Mouse (Mus musculus) limb, embryonic 10.5 days (tissue): ENCODE measurements around the gene Pip4p1. TPM values are rescaled to one million over a fixed set of nuclear protein-coding genes. Genes with fewer than 3 reads are reported as not detected.
"Not testable (repeated sequence)": the region's sequence is repeated elsewhere in the genome, so short reads cannot be mapped to it uniquely, and the experiment has no call there.

Source experiments
- DNase-seq: peaks from one replicate; pipeline ENCODE4 v3.0.0-alpha.2; 2017; ENCODE audit warnings: low spot score
- H3K27ac ChIP-seq: fragments of 300-500 bp; sonication (generic); 2 replicates; pipeline ENCODE4 v1.5.1; 2016; ENCODE audit warnings: mild to moderate bottlenecking
- H3K27me3 ChIP-seq: fragments of 300-500 bp; sonication (generic); 2 replicates; pipeline ENCODE4 v1.6.1; 2016; ENCODE audit warnings: low read depth, mild to moderate bottlenecking; ENCODE audit not compliant: poor library complexity, severe bottlenecking
- H3K36me3 ChIP-seq: fragments of 300-500 bp; sonication (generic); 2 replicates; pipeline ENCODE4 v1.6.1; 2016; ENCODE audit warnings: mild to moderate bottlenecking, moderate library complexity
- H3K4me1 ChIP-seq: fragments of 300-500 bp; sonication (generic); 2 replicates; pipeline ENCODE4 v1.6.1; 2016
- H3K4me3 ChIP-seq: fragments of 300-500 bp; sonication (generic); 2 replicates; pipeline ENCODE4 v1.5.1; 2016; ENCODE audit warnings: mild to moderate bottlenecking, moderate library complexity
- H3K9me3 ChIP-seq: fragments of 300-500 bp; sonication (generic); replicated peaks from 2 replicates; pipeline ENCODE4 v1.6.1; 2016; ENCODE audit warnings: mild to moderate bottlenecking
- WGBS: fragments of 180-500 bp; shearing (Covaris S2); methylation state at CpG from one replicate; pipeline ENCODE4 v1.1.7; 2016; 5-methylcytosine and 5-hydroxymethylcytosine counted together
- polyA plus RNA-seq: library from polyadenylated mRNA; unstranded; fragments of >200 nt; fragmentation: Nextera tagmentation; extraction: Ambion mirVana; gene quantifications from 2 replicates; pipeline ENCODE4 v1.2.1, GENCODE M21; 2016

Pip4p1 gene
- polyA plus RNA-seq, 1 experiment from 2014 or later: 51.9 TPM

DNA sequence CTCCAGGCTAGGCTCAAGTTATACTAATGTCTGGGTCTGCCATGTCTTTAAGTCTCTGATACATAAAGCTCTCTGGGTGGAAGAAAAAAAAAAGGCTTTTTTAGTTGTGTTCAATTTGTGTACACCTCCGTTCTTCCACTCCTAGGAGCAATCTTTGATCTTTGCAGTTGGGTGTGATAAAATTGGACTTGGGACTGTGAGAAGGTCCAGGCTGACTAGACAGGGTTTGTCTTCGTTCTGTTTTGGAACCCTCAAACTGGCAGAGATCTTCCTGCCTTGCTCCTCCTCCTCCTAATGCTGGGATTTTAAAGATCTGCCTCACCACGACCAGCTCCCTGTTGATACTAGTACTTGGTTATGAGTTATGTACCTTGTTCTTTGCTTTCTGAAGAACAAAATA, 26.5 kb upstream of the Pip4p1 start:
- WGBS: 79% methylated on average over 3 of the region's 3 CpGs
- not testable (repeated sequence) for H3K27me3 ChIP-seq, H3K4me3 ChIP-seq, H3K9me3 ChIP-seq, H3K4me1 ChIP-seq, H3K27ac ChIP-seq, H3K36me3 ChIP-seq, DNase-seq

DNA sequence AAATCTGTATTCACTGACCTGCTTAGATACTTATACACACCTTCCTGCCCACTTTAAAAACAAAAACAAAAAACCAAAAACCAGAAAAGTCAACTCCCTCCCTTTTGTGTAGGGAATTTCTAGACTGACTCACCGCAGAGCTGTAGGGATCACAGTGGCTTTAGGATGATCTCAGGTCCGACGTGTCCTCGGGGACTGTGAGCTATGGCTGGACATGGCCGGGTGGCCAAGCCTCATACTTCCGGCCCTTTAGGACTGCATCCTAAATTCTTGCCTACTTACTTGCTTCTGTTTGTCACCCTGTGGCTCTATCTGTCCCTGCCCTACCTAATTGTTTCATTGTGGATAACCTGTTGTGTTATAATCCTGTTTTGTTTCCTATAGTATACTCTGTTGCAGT, 26.1 kb upstream of the Pip4p1 start:
- 87% methylated on average over 6 of the region's 6 CpGs for WGBS
- not testable (repeated sequence) for H3K4me3 ChIP-seq, H3K27ac ChIP-seq, H3K27me3 ChIP-seq, H3K4me1 ChIP-seq, H3K9me3 ChIP-seq, DNase-seq
- peaks cover 11% of the 10 kb centered on the region; the same call in 1 of the 2 replicates for H3K36me3 ChIP-seq

DNA sequence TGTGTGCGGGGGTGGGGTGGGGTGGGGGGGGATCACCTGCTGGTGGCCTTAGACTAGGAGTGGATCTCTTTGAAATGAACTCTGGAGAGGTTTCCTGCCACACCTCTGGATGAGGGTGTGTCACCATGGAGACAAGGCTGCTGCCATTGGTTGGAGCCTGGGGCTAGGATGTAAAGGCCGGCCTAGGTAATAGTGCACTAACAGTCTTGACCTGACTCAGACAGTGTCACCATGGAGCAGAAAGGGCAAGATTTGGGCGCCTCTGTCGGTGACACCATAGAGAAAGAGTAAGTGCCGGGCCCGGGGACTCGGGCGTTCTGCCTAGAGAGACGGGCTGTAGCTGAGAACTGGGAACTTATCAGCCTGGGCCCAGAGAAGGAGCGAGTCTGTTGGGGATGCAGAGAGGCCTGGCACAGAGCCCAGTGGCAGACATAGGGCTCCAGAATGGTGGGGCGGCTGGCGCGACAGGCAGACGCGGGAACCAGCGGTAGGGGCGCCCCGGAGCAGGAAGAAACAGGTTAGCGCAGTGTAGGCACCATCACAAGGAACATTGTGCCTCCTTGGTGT, 25.4 kb upstream of the Pip4p1 start, which contains the start of gene Pnp2:
TSS of gene Pnp2 (plus strand) at position 51 of the 567 bp plus-strand sequence.
- H3K36me3 ChIP-seq: peaks cover 18% of the 10 kb centered on the region
- H3K4me1 ChIP-seq, H3K27me3 ChIP-seq, H3K9me3 ChIP-seq, H3K27ac ChIP-seq: not testable (repeated sequence)
- WGBS: 5% methylated on average over 19 of the region's 19 CpGs
- peak within 1 kb of the TSS; percentile 24 for H3K4me3 ChIP-seq
- peak; percentile 43 for DNase-seq

GRCm38 (mm10) chr14:50955487-50955886, 24.8 kb upstream of the Pip4p1 start:
- Histone ChIP-seq H3K4me1 (0 out of 2 replicates have a peak, but pooled peaks cover 5% of the 10 kb centered on the region), H3K36me3 (peaks cover 23% of the 10 kb centered on the region), H3K27ac (no peak overlapping the region), H3K4me3 (no peak overlapping the region), H3K9me3 (no peaks in the 10 kb centered on the region), H3K27me3 (no peaks in the 10 kb centered on the region)
- DNase-seq: no peak
- WGBS: 90% methylated on average over 10 of the region's 10 CpGs

DNA sequence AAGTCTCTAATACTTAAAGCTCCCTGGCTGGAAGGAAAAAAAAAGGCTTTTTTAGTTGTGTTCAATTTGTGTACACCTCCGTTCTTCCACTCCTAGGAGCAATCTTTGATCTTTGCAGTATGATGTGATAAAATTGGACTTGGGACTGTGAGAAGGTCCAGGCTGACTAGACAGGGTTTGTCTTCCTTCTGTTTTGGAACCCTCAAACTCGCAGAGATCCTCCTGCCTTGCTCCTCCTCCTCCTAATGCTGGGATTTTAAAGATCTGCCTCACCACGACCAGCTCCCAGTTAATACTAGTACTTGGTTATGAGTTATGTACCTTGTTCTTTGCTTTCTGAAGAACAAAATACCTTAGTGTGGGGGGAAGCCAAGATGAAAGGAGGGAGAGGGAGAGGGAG, 14.9 kb upstream of the Pip4p1 start:
- not testable (repeated sequence) for H3K27ac ChIP-seq, DNase-seq, H3K9me3 ChIP-seq, H3K27me3 ChIP-seq
- Histone ChIP-seq H3K4me3 (peak overlapping the region; percentile 49), H3K36me3 (peaks cover 21% of the 10 kb centered on the region), H3K4me1 (peaks cover 10% of the 10 kb centered on the region; the same call in 1 of the 2 replicates)
- WGBS: 34% methylated on average over 3 of the region's 3 CpGs

DNA sequence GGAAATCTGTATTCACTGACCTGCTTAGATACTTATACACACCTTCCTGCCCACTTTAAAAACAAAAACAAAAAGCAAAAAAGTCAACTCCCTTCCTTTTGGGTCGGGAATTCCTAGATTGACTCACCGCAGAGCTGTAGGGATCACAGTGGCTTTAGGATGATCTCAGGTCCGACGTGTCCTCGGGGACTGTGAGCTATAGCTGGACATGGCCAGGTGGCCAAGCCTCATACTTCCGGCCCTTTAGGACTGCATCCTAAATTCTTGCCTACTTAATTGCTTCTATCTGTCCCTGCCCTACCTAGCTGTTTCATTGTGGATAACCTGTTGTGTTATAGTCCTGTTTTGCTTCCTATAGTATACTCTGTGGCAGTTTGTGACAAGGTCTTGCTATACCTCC, 14.4 kb upstream of the Pip4p1 start:
- H3K9me3 ChIP-seq, DNase-seq, H3K27me3 ChIP-seq: not testable (repeated sequence)
- Histone ChIP-seq H3K4me3 (peak overlapping the region; percentile 49), H3K36me3 (peaks cover 19% of the 10 kb centered on the region), H3K4me1 (peaks cover 10% of the 10 kb centered on the region; the same call in 1 of the 2 replicates), H3K27ac (peak overlapping the region; percentile 86)
- 14% methylated on average over 6 of the region's 6 CpGs for WGBS

DNA sequence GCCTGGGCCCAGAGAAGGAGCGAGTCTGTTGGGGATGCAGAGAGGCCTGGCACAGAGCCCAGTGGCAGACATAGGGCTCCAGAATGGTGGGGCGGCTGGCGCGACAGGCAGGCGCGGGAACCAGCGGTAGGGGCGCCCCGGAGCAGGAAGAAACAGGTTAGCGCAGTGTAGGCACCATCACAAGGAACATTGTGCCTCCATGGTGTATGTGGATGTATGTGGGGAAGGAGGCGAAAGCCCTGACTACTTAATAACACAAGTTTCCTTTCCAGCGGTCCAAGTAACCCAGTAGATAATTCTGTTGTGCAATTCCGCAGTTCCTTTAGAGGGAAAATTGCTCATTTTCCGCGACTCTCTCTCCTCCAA, 14.0 kb upstream of the Pip4p1 start:
- H3K27me3 ChIP-seq, H3K9me3 ChIP-seq, DNase-seq: not testable (repeated sequence)
- H3K4me1 ChIP-seq: peaks cover 10% of the 10 kb centered on the region; the same call in 1 of the 2 replicates
- peak overlapping the region; percentile 49 for H3K4me3 ChIP-seq
- peaks cover 17% of the 10 kb centered on the region for H3K36me3 ChIP-seq
- peak overlapping the region; percentile 86 for H3K27ac ChIP-seq
- under 1% methylated on average over 15 of the region's 15 CpGs for WGBS

DNA sequence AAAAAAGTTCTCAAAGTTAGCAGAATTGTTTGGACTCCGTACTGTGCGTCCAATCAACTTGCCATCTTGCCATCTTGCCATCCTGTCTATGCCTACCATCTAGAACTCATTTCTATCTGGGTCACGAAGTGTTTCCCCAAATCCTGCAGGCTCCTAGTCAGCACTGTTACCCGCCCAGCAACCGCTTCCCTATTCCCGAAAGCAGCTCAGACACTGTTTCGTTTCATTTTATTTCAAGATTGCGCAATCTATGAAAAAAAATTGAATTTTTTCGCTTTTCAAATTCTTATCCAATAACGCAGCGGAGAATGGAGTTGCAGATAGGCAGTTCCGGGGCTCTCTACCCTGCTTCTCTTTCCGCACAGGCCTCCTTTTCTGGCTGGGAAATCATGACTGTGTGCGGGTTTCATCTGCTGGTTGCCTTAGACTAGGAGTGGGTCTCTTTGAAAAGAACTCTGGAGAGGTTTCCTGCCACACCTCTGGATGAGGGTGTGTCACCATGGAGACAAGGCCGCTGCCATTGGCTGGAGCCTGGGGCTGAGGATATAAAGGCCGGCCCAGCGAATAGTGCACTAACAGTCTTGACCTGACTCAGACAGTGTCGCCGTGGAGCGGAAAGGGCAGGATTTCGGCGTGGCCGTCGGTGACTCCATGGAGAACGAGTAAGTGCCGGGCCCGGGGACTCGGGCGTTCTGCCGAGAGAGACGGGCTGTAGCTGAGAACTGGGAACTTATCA, 13.4 kb upstream of the Pip4p1 start, which contains the start of gene Gm49342:
TSS of gene Gm49342 (plus strand) at position 586 of the 736 bp plus-strand sequence.
- H3K36me3 ChIP-seq: peaks cover 11% of the 10 kb centered on the region
- H3K4me3 ChIP-seq: peak within 1 kb of the TSS; percentile 49
- H3K4me1 ChIP-seq: peaks cover 10% of the 10 kb centered on the region; the same call in 1 of the 2 replicates
- H3K9me3 ChIP-seq: no peaks in the 10 kb centered on the region
- peak; percentile 95 for DNase-seq
- no peaks in the 10 kb centered on the region for H3K27me3 ChIP-seq
- WGBS: 18% methylated on average over 31 of the region's 31 CpGs
- H3K27ac ChIP-seq: peak within 1 kb of the TSS; percentile 86

- 47% methylated on average over 2 of the region's 2 CpGs for WGBS
- Histone ChIP-seq H3K36me3 (no peaks in the 10 kb centered on the region), H3K4me1 (peaks cover 2% of the 10 kb centered on the region; the same call in 1 of the 2 replicates), H3K27ac (no peak overlapping the region), H3K9me3 (no peaks in the 10 kb centered on the region), H3K4me3 (no peak overlapping the region), H3K27me3 (no peaks in the 10 kb centered on the region)
- DNase-seq: no peak
Observed at GRCm38 (mm10) chr14:50938940-50939339, 8.3 kb upstream of the Pip4p1 start.

DNA sequence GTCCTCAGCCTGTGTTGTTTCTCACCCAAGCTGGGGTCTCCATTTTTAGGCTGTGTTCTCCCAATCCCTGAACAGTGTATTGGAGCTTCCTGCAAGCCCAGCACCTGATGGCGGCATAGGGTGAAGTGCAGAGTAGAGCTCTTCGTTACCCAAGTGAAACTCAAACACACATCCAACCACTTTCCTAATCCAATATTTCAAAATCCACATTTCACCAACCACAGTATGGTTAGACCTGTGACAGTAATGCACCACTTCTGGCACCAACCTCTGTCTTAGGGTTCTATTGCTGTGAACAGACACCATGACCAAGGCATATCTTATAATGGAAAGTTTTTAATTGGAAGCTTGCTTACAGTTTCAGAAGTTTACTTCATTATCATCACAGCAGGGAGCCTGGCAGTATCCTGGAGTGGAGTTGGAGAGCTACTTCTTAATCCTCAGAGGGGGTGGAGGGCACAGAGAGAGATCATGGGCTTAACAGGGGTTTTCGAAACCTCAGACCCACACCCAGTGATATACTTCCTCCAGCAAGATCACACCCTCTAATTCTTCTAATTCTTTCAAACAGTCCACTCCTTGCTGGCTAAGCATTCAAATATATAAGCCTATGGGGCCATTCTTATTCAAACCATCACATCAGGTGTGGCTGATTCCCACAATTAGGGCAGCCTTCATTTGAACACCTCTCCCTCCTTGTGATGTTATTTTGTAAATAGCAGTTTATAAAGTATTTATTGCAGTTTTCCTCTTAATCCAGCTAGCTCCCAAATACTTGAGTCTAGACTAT, 7.7 kb upstream of the Pip4p1 start:
- H3K27ac ChIP-seq: no peak overlapping the region
- WGBS: 90% methylated on average over 3 of the region's 3 CpGs
- H3K9me3 ChIP-seq: no peaks in the 10 kb centered on the region
- no peaks in the 10 kb centered on the region for H3K27me3 ChIP-seq
- H3K4me3 ChIP-seq: no peak overlapping the region
- H3K4me1 ChIP-seq: no peaks in the 10 kb centered on the region
- no peak for DNase-seq
- H3K36me3 ChIP-seq: no peaks in the 10 kb centered on the region

DNA sequence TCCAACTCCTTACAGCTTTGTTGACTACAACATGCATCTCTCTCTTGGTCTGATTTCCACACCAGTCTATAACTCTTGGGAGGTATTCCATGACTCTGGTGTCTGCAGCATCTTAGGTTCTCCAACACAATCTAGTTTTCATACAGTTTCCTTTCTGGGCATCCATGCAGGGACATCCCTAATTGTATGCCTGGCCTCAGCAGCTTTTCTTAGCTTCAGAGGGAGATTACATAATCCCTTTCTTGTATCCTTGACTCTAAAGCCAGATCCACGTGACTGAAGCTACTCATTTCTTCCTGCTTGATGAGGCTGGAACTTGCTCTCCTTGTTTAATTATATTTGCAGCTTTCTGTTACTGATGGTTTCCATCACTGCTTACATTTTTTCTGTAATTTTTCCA, 6.0 kb upstream of the Pip4p1 start:
- Histone ChIP-seq H3K27me3 (no peaks in the 10 kb centered on the region), H3K36me3 (no peaks in the 10 kb centered on the region), H3K4me1 (peaks cover 5% of the 10 kb centered on the region; the same call in 1 of the 2 replicates), H3K4me3 (no peak overlapping the region), H3K9me3 (no peaks in the 10 kb centered on the region), H3K27ac (no peak overlapping the region)
- no peak for DNase-seq
- WGBS: 68% methylated on average over 1 of the region's 1 CpGs

DNA sequence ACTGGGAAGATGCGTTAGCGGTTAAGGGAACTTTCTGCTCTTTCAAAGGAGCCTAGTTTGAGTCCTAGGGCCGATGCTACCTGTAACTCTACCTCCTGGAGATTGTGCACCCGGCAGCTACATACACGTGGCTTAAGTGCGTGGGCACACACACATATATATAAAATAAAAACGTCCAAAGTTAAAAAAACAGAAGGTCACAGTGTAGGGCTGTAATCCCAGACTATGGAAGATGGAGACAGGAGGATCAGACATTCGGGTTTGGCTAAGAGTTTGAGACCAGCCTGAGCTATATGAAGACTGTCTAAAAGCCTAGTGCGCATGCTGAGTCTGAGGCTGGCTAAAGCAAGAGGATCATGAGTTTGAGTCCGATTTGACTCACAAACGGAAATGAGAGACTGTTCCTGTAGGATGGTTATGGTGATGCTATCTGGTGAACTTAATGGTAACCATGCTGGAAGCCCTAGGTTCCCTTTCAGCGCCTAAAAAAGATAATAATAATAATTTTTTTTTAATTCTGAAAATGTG, 901 bp upstream of the Pip4p1 start:
- H3K9me3 ChIP-seq: no peaks in the 10 kb centered on the region
- no peaks in the 10 kb centered on the region for H3K27me3 ChIP-seq
- peaks cover 31% of the 10 kb centered on the region for H3K36me3 ChIP-seq
- H3K27ac ChIP-seq: peak overlapping the region; percentile 90
- peak overlapping the region; percentile 85 for H3K4me3 ChIP-seq
- H3K4me1 ChIP-seq: peaks cover 29% of the 10 kb centered on the region
- DNase-seq: no peak
- 13% methylated on average over 12 of the region's 12 CpGs for WGBS
